Mouse (Mus musculus) left cerebral cortex, adult 11 months (tissue): ENCODE data around the gene Cmtm7.

Source experiments
- DNase-seq: peaks from one replicate; pipeline ENCODE4 v3.0.0; 2022; ENCODE audit warnings: low spot score

The Cmtm7 gene

GRCm38 (mm10) chr9:114727315-114727714 lies 54.3 kb downstream of the Cmtm7 start:
- DNase-seq = no peak

- no peak for DNase-seq
Observed at GRCm38 (mm10) chr9:114716677-114717331, 64.9 kb downstream of the Cmtm7 start.

GRCm38 (mm10) chr9:114713481-114713880 lies 68.2 kb downstream of the Cmtm7 start:
- no peak for DNase-seq

- DNase-seq = no peak
Observed at GRCm38 (mm10) chr9:114710345-114710744, 71.3 kb downstream of the Cmtm7 start.

- DNase-seq = no peak
Observed at GRCm38 (mm10) chr9:114707805-114708204, 73.9 kb downstream of the Cmtm7 start.
